Mouse (Mus musculus): ENCODE measurements around the gene Cdk1.

The Cdk1 gene

GRCm38 (mm10) chr10:69306205-69306604 lies 46.5 kb downstream of the Cdk1 start:
- no peak for DNase-seq (ENCODE audit: low read depth)

GRCm38 (mm10) chr10:69305600-69305999 lies 47.1 kb downstream of the Cdk1 start:
- DNase-seq (ENCODE audit: low read depth), result no peak

GRCm38 (mm10) chr10:69304819-69305218 lies 47.9 kb downstream of the Cdk1 start:
- no peak for DNase-seq (ENCODE audit: low read depth)

- no peak for DNase-seq (ENCODE audit: low read depth)
These were observed 50.1 kb downstream of the Cdk1 start for GRCm38 (mm10) chr10:69302667-69303066.

GRCm38 (mm10) chr10:69299985-69300384 lies 52.8 kb downstream of the Cdk1 start:
- no peak for DNase-seq (ENCODE audit: low read depth)

GRCm38 (mm10) chr10:69295919-69296318 lies 56.8 kb downstream of the Cdk1 start:
- no peak for DNase-seq (ENCODE audit: low read depth)

GRCm38 (mm10) chr10:69290736-69291135 lies 62.0 kb downstream of the Cdk1 start:
- no peak for DNase-seq (ENCODE audit: low read depth)

GRCm38 (mm10) chr10:69288720-69289119 lies 64.0 kb downstream of the Cdk1 start:
- no peak for DNase-seq (ENCODE audit: low read depth)

- no peak for DNase-seq (ENCODE audit: low read depth)
These were observed 64.7 kb downstream of the Cdk1 start for GRCm38 (mm10) chr10:69288086-69288485.

GRCm38 (mm10) chr10:69286939-69287338 lies 65.8 kb downstream of the Cdk1 start:
- no peak for DNase-seq (ENCODE audit: low read depth)

All from c-Kit-positive CD71-positive TER-119-negative erythroid progenitor cells, embryonic 14.5 days (primary cell).